Mouse (Mus musculus) lung, postnatal 0 days (tissue): Measurements from ENCODE around the gene Blvrb.

Experiments
- CTCF ChIP-seq: IDR thresholded peaks from 2 replicates; pipeline ENCODE4 v1.5.1; 2016; ENCODE audit warnings: antibody characterized with exemption, mild to moderate bottlenecking
- EP300 ChIP-seq: IDR thresholded peaks from 2 replicates; pipeline ENCODE4 v1.6.1; 2016; ENCODE audit warnings: antibody characterized with exemption, mild to moderate bottlenecking, control low read depth

DNA sequence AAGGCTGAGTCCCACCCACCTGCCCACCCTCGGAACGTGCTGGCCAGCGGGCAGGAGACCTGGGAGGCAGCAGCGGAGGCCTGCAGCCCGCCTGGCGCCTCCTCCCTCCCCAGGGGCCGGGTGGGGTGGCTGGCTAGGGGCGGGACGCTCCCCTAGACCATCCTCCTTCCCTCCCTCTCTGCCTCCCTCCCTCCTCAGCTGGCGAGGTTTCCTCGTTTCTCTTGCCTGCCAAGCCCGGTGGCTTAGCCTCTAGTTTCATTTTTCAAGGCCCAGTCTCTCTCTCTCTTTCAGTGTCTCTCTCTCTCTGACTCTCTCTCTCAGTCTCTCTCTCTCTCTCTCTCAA, 33.8 kb downstream of the Blvrb start:
- TF ChIP-seq CTCF (no peak), EP300 (no peak)
